Mouse (Mus musculus) forebrain, embryonic 12.5 days (tissue): ENCODE data around the gene Fbl. TPM values are rescaled to one million over a fixed set of nuclear protein-coding genes. Genes with fewer than 3 reads are reported as not detected.

Experiments used
- ATAC-seq: fragments of 200-750 bp; cut with Nextera tagmentation; 2 replicates; pipeline ENCODE4 v1.8.0; 2017; ENCODE audit warnings: moderate TSS enrichment; ENCODE audit not compliant: low FRiP score
- H3K27ac ChIP-seq: fragments of 300-500 bp; sonication (generic); 2 replicates; pipeline ENCODE4 v1.5.1; 2016; ENCODE audit warnings: mild to moderate bottlenecking
- H3K27me3 ChIP-seq: fragments of 300-500 bp; sonication (generic); 2 replicates; pipeline ENCODE4 v1.6.1; 2016; ENCODE audit warnings: mild to moderate bottlenecking
- H3K36me3 ChIP-seq: fragments of 300-500 bp; sonication (generic); replicated peaks from 2 replicates; pipeline ENCODE4 v1.6.1; 2016; ENCODE audit warnings: mild to moderate bottlenecking
- H3K4me1 ChIP-seq: fragments of 300-500 bp; sonication (generic); 2 replicates; pipeline ENCODE4 v1.6.1; 2016
- H3K4me2 ChIP-seq: fragments of 300-500 bp; sonication (generic); 2 replicates; pipeline ENCODE4 v1.6.1; 2016; ENCODE audit warnings: mild to moderate bottlenecking, moderate library complexity
- H3K4me3 ChIP-seq: fragments of 300-500 bp; sonication (generic); replicated peaks from 2 replicates; pipeline ENCODE4 v1.5.1; 2016; ENCODE audit warnings: mild to moderate bottlenecking
- H3K9ac ChIP-seq: fragments of 300-500 bp; sonication (generic); 2 replicates; pipeline ENCODE4 v1.6.1; 2016; ENCODE audit warnings: mild to moderate bottlenecking
- H3K9me3 ChIP-seq: fragments of 300-500 bp; sonication (generic); 2 replicates; pipeline ENCODE4 v1.6.1; 2016
- WGBS: fragments of 180-500 bp; shearing (Covaris S2); methylation state at CpG from one replicate; pipeline ENCODE4 v1.1.7; 2016; 5-methylcytosine and 5-hydroxymethylcytosine counted together
- polyA plus RNA-seq: library from polyadenylated mRNA; unstranded; fragments of >200 nt; fragmentation: Nextera tagmentation; extraction: Ambion mirVana; gene quantifications from 2 replicates; pipeline ENCODE4 v1.2.1, GENCODE M21; 2016

Gene Fbl
- polyA plus RNA-seq, 1 experiment from 2014 or later, result 151 TPM

DNA sequence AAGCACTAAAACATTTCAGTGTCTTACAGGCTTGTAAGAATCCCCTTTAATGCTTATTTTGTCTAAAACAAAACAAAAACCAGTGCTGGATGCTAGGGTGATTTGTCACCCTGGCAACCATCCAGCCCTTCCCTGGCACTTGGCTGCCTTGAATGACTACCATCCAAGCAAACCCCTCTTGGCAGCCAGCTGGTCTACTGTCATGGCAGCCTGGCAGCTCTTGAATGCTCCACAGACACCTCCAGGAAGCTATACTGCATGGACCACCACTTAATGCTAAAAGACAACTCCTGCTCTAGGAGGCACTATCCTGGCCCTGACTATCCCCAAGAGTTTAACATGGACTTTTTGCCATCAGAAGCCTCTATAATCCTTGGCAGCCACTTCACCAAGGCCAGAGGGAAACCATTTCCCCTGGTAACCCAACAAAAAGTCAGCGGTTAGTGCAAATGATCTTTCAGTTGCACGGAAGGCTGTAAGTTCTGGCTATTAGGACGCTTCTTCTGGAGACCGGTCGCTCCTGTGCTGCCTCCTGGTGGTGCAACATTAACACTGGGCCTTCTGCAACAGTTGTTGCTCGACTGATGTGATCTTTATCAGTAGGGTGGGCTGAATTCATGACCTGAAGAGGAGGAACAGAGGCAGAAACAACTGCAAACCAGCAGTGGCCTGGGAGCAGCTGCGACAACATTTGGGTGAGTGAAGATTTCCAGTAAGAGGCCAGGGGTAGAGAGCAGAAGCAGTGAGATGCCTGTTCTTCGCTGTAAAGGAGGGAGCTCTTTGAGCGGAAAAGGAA lies 992 bp upstream of the Fbl start:
- Histone ChIP-seq H3K4me1 (peaks cover 32% of the 10 kb centered on the region), H3K27me3 (no peaks in the 10 kb centered on the region), H3K36me3 (no peaks in the 10 kb centered on the region), H3K4me2 (peak overlapping the region; percentile 94), H3K9me3 (peaks cover 6% of the 10 kb centered on the region; the same call in 1 of the 2 replicates), H3K27ac (peak overlapping the region; percentile 83), H3K9ac (peak overlapping the region; percentile 85), H3K4me3 (peak overlapping the region; percentile 87)
- 11% methylated on average over 9 of the region's 9 CpGs for WGBS
- no peak for ATAC-seq

DNA sequence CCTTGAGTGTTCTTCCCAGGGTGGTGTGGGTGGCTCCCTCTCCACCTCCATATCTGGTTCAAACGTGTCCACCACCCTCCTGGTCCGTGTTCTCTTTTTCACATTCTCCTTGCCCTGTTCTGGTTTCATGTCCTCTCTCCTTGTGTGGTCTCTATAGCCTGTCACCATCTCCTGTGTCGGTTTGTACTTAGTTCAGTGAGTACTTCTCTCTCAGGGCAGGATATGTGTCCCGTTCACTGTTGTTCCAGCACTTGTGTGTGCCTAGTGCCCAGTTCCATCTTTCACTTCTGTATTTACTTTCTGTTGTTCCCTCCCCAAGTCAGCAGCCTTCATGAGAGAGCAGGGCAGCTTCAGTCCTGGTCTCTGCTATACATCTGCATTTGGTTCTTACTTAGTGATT lies 5.8 kb downstream of the Fbl start:
- Histone ChIP-seq H3K27me3 (no peaks in the 10 kb centered on the region), H3K36me3 (peaks cover 34% of the 10 kb centered on the region), H3K27ac (no peak overlapping the region), H3K4me2 (no peak overlapping the region), H3K4me1 (peaks cover 17% of the 10 kb centered on the region), H3K9me3 (no peaks in the 10 kb centered on the region), H3K9ac (no peak overlapping the region; the same call in 1 of the 2 replicates), H3K4me3 (no peak overlapping the region)
- no peak for ATAC-seq
- 86% methylated on average over 4 of the region's 4 CpGs for WGBS

DNA sequence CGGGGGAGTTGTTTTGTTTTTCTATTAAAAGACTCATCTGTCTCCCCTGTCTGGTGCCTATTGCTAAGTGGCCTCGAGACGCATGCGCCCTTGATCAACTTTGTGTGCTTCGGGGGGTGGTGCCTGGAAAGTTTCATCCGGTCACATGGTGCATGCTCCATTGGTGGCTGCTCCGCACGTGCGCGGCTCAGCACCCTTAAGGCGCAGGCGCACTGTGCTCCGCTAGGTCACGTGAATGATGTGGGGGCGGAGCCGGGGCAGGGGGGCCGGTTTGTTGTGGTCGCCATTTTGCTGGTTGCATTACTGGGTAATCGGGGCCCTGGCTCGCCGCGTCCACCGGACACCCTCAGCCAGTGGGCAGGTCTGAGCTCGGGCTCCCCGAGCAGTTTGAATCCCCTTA lies 9.7 kb downstream of the Fbl start, which contains the start of gene Dyrk1b:
TSS of gene Dyrk1b (plus strand) at position 242 of the 400 bp plus-strand sequence.
- peak within 1 kb of the TSS; percentile 92 for H3K4me3 ChIP-seq
- no peaks in the 10 kb centered on the region for H3K27me3 ChIP-seq
- H3K27ac ChIP-seq, result peak within 1 kb of the TSS; percentile 96
- H3K36me3 ChIP-seq, result peaks cover 66% of the 10 kb centered on the region
- H3K9ac ChIP-seq, result peak within 1 kb of the TSS; percentile 98
- WGBS, result under 1% methylated on average over 25 of the region's 25 CpGs
- ATAC-seq, result peak; percentile 91
- H3K9me3 ChIP-seq, result no peaks in the 10 kb centered on the region
- peak within 1 kb of the TSS; percentile 84 for H3K4me2 ChIP-seq
- H3K4me1 ChIP-seq, result peaks cover 13% of the 10 kb centered on the region

DNA sequence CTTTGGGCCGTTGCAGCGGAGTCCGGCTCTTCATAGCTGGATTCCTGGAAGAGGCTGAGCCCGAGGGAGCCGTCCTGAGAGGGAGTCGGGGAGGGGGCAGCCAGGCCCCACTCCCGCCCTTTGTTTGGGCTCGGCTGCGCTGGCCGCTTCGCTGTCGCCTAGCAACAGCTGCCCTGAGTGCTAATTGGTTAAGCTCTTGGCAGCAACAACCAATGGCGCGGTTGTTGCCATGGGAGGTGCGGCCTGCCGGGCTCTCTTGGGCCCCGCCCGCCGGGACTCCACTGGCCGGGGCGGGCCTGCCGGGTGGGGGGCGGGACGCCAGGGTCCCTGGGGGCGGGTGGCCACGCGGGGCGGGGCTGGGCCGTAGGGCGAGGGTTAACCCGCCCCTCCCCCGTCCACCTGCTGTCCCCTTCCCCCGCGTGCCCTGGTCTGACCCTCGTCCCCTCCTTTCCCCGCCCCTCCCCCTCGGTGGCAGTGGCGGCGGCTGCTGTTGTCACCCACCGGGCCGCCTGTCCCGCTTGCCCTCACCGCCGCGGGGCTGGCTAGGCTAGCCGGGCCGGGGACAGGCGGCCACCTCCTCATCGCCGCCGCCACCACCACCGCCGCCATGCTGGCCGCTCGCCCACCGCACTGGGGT lies 10.3 kb downstream of the Fbl start:
- H3K9ac ChIP-seq, result peak overlapping the region; percentile 98
- H3K27me3 ChIP-seq, result no peaks in the 10 kb centered on the region
- H3K4me3 ChIP-seq, result peak overlapping the region; percentile 92
- WGBS, result under 1% methylated on average over 42 of the region's 56 CpGs
- H3K4me1 ChIP-seq, result peaks cover 13% of the 10 kb centered on the region
- peaks cover 72% of the 10 kb centered on the region for H3K36me3 ChIP-seq
- H3K4me2 ChIP-seq, result peak overlapping the region; percentile 84
- H3K27ac ChIP-seq, result peak overlapping the region; percentile 96
- ATAC-seq, result peak; percentile 96
- H3K9me3 ChIP-seq, result no peaks in the 10 kb centered on the region

DNA sequence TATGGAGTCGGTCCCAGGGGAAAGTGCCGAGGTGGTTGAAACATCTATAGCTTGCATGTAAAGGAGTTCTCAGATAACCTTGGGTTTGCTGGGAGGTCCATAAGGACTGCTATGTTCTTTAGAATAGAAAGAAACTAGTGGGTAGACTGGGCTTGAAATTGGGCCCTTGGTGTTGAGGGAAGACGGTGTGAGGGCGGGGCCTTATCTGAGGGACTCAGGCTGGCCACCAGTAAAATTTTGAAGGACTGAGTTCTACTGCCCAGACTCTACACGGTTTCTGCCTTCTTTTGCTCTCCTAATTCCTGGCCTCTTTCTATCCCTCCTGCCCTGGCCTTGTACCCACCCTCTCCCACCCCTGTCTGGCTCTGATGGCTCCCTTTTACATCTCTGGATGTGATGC lies 11.4 kb downstream of the Fbl start:
- H3K4me2 ChIP-seq, result peak overlapping the region; percentile 84
- ATAC-seq, result no peak
- H3K9ac ChIP-seq, result peak overlapping the region; percentile 98
- peak overlapping the region; percentile 92 for H3K4me3 ChIP-seq
- no peaks in the 10 kb centered on the region for H3K9me3 ChIP-seq
- H3K27ac ChIP-seq, result no peak overlapping the region; the same call in 1 of the 2 replicates
- peaks cover 73% of the 10 kb centered on the region for H3K36me3 ChIP-seq
- WGBS, result 75% methylated on average over 5 of the region's 5 CpGs
- peaks cover 13% of the 10 kb centered on the region for H3K4me1 ChIP-seq
- H3K27me3 ChIP-seq, result no peaks in the 10 kb centered on the region

DNA sequence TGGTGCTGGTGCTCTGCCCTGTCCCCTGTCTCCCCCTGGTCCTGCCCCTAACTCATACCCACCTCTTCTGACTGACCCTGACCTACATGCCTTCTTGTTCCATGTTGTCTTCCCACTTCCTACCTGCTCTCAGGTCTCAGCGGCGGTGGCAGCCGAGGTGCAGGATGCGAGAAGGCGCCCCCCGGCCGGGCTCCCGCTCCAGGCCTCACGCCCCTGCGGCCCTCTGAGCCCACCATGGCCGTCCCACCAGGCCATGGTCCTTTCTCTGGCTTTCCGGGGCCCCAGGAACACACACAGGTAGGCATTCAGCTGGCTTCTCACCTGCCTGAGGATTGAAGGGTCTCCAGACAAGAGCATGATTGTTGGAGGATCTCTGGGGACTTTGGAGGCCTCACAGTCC lies 11.9 kb downstream of the Fbl start:
- Histone ChIP-seq H3K9ac (peak overlapping the region; percentile 98), H3K27me3 (no peaks in the 10 kb centered on the region), H3K4me3 (peak overlapping the region; percentile 92), H3K4me1 (peaks cover 13% of the 10 kb centered on the region), H3K27ac (no peak overlapping the region), H3K36me3 (peaks cover 73% of the 10 kb centered on the region), H3K9me3 (no peaks in the 10 kb centered on the region), H3K4me2 (peak overlapping the region; percentile 84)
- ATAC-seq, result no peak
- WGBS, result 92% methylated on average over 12 of the region's 12 CpGs

DNA sequence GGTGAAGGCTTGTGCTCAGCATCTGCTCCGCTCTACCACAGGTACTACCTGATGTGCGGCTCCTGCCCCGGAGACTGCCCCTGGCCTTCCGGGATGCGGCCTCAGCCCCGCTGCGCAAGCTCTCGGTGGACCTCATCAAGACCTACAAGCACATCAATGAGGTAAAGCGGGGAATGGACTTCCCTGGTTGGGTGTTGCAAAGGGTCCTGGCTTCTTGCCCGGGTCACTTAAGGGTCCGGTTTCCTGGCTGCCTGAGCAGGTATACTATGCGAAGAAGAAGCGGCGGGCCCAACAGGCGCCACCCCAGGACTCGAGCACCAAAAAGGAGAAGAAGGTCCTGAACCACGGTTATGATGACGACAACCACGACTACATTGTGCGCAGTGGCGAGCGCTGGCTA lies 12.8 kb downstream of the Fbl start:
- H3K4me2 ChIP-seq, result no peak overlapping the region
- no peaks in the 10 kb centered on the region for H3K27me3 ChIP-seq
- peaks cover 13% of the 10 kb centered on the region for H3K4me1 ChIP-seq
- no peak overlapping the region for H3K4me3 ChIP-seq
- H3K9me3 ChIP-seq, result no peaks in the 10 kb centered on the region
- no peak for ATAC-seq
- no peak overlapping the region for H3K27ac ChIP-seq
- H3K36me3 ChIP-seq, result peaks cover 73% of the 10 kb centered on the region
- H3K9ac ChIP-seq, result no peak overlapping the region
- 95% methylated on average over 20 of the region's 22 CpGs for WGBS

DNA sequence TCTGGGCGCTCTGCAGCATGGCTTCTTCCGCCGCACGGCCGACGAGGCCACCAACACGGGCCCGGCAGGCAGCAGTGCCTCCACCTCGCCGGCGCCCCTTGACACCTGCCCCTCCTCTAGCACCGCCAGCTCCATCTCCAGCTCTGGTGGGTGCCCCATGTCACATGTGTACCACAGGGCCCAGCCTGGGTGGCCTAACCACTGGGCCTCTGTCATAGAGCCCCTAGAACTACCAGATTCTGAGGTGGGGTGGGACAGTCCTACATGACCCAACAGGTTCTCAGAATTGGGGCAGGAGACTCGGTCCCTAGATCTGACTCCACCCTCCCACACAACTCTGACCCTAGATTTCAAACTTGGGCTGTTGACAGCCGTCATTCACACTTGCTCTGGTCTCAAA lies 16.4 kb downstream of the Fbl start:
- 89% methylated on average over 14 of the region's 14 CpGs for WGBS
- Histone ChIP-seq H3K27me3 (no peaks in the 10 kb centered on the region), H3K4me3 (no peak overlapping the region), H3K4me1 (peaks cover 6% of the 10 kb centered on the region), H3K36me3 (peaks cover 96% of the 10 kb centered on the region), H3K27ac (no peak overlapping the region), H3K9me3 (no peaks in the 10 kb centered on the region), H3K4me2 (no peak overlapping the region), H3K9ac (no peak overlapping the region)
- no peak for ATAC-seq

DNA sequence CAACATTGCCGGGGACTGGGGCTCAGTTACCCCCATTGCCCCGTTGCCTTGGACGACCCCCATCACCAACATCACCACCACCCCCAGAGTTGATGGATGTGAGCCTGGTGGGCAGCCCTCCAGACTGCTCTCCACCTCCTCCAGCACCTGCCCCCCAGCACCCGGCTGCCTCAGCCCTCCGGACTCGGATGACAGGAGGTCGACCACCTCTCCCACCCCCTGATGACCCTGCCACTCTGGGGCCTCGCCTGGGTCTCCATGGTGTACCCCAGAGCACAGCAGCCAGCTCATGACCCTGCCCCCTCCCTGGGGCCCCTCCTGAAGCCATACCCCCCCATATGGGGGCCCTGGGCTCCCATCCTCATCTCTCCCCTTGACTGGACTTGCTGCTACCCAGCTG lies 17.1 kb downstream of the Fbl start:
- H3K36me3 ChIP-seq, result peaks cover 98% of the 10 kb centered on the region
- no peaks in the 10 kb centered on the region for H3K27me3 ChIP-seq
- WGBS, result 94% methylated on average over 8 of the region's 8 CpGs
- no peak overlapping the region for H3K9ac ChIP-seq
- ATAC-seq, result no peak
- no peak overlapping the region for H3K27ac ChIP-seq
- no peaks in the 10 kb centered on the region for H3K9me3 ChIP-seq
- H3K4me2 ChIP-seq, result no peak overlapping the region
- no peaks in the 10 kb centered on the region for H3K4me1 ChIP-seq
- no peak overlapping the region for H3K4me3 ChIP-seq

DNA sequence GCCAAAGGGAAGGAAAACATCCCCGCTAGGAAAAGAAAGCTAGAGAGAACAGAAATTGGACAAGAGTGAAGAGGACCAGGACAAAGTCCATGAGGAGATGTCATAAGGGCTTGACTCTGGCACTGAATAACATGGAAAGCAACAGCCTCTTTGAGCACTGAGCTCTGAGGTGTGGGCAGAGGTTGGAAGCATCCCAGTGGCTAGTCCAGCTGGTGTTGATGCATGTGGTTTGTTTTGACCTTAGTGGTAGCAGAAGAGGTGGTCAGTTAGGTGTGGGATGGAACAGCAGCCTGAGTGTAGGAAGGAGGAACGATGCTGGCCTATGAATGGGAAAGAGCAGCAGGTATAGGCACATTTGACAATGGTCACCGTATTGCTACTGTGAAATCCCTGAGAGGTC lies 22.0 kb downstream of the Fbl start:
- no peak overlapping the region for H3K9ac ChIP-seq
- H3K9me3 ChIP-seq, result no peaks in the 10 kb centered on the region
- no peak overlapping the region for H3K4me3 ChIP-seq
- no peak overlapping the region for H3K27ac ChIP-seq
- H3K4me1 ChIP-seq, result no peaks in the 10 kb centered on the region
- no peaks in the 10 kb centered on the region for H3K27me3 ChIP-seq
- 92% methylated on average over 3 of the region's 3 CpGs for WGBS
- ATAC-seq, result no peak
- H3K4me2 ChIP-seq, result no peak overlapping the region
- H3K36me3 ChIP-seq, result peaks cover 81% of the 10 kb centered on the region

DNA sequence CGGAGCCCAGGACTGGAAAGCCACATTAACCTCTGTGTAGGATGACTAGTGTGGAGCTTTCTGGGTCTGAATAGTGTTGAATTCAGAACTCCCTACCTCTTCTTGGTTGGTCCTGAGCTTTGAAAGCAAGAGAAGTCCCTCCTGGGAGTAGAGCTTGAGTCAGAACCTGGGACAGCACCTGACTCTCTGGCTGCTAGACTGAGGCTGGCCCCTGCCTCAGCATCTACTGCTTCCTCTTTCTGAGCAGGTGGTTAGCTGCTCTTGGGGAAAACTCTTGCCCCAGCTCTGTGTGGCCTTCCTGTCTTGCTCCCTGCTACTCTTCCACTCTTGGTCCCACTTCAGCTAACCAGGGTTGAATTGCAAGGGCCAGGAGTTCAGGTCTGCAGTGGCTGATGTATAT lies 22.4 kb downstream of the Fbl start:
- Histone ChIP-seq H3K4me1 (no peaks in the 10 kb centered on the region), H3K4me3 (no peak overlapping the region), H3K27ac (no peak overlapping the region), H3K9ac (no peak overlapping the region), H3K4me2 (no peak overlapping the region), H3K36me3 (peaks cover 77% of the 10 kb centered on the region), H3K9me3 (no peaks in the 10 kb centered on the region), H3K27me3 (no peaks in the 10 kb centered on the region)
- WGBS, result 100% methylated on average over 1 of the region's 1 CpGs
- ATAC-seq, result no peak

DNA sequence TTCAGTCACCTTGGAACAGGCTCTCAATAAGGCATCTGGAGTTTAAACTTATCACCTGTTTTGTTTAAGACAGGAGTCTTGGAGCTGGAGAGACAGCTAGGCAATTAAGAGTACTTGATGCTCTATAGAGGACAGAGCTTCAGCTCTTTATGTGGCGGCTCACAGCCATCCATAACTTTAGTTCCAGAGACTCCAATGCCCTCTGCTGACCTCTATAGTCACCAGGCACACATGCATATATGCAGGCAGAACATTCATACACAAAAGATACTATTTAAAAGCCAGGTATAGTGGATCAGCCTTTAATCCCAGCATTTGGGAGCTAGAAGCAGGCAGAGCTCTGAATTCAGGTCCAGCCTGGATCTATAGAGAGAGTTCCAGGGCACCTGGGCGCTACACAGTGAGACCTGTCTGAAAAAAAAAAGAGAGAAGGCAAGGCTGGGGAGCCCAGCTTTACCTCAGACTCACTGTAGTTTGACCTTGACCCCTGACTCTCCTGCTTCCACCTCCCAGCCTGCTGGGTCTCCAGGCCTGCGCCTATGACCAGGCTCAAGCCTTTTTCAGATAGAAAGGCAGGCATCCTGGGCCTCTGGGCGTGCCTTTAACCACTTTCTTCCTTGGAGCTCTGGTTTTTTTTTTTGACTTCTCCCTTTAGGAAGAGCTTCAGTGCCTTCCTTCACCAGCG lies 26.0 kb downstream of the Fbl start:
- Histone ChIP-seq H3K4me3 (no peak overlapping the region), H3K27ac (no peak overlapping the region), H3K36me3 (peaks cover 49% of the 10 kb centered on the region), H3K9ac (no peak overlapping the region), H3K4me1 (no peaks in the 10 kb centered on the region), H3K27me3 (no peaks in the 10 kb centered on the region), H3K4me2 (no peak overlapping the region), H3K9me3 (no peaks in the 10 kb centered on the region)
- no peak for ATAC-seq
- WGBS, result 86% methylated on average over 5 of the region's 5 CpGs
